Mouse (Mus musculus) kidney, postnatal 4 days (tissue): ENCODE measurements around the gene Mmp11.

Source experiments
- DNase-seq, 2 experiments: peaks; one replicate each; pipeline ENCODE4 v3.0.0; 2021; ENCODE audit warnings: mixed read lengths in 2 of 2

Mmp11 gene

GRCm38 (mm10) chr10:75935680-75936541, at the start of gene Mmp11:
Mmp11 (minus strand) TSS chr10:75936496.
- peak; percentile 84 to 91 for DNase-seq

GRCm38 (mm10) chr10:75979432-75979831, 43.1 kb upstream of the Mmp11 start:
- no peak for DNase-seq

GRCm38 (mm10) chr10:75978835-75979157, 42.5 kb upstream of the Mmp11 start:
- no peak for DNase-seq

- DNase-seq, result no peak
Measured at GRCm38 (mm10) chr10:75978119-75978834, 42.0 kb upstream of the Mmp11 start.

- peak; percentile 11 to 28 for DNase-seq
Measured at GRCm38 (mm10) chr10:75975216-75975615, 38.9 kb upstream of the Mmp11 start.

- DNase-seq, result no peak
Measured at GRCm38 (mm10) chr10:75973846-75974245, 37.5 kb upstream of the Mmp11 start.

- no peak for DNase-seq
Measured at GRCm38 (mm10) chr10:75954381-75954811, 18.1 kb upstream of the Mmp11 start, which contains the start of gene Gm5134. Gm5134 (plus strand) TSS chr10:75954514.

GRCm38 (mm10) chr10:75951424-75952050, 15.2 kb upstream of the Mmp11 start:
- peak; percentile 49 to 64 for DNase-seq

- DNase-seq, result peak; percentile 61 to 77
Measured at GRCm38 (mm10) chr10:75950791-75951210, 14.5 kb upstream of the Mmp11 start.

GRCm38 (mm10) chr10:75949053-75950045, 13.1 kb upstream of the Mmp11 start:
- DNase-seq, result peak in 1 of 2 experiments; percentile 36

GRCm38 (mm10) chr10:75948079-75948478, 11.8 kb upstream of the Mmp11 start:
- no peak for DNase-seq

GRCm38 (mm10) chr10:75945896-75946295, 9.6 kb upstream of the Mmp11 start:
- DNase-seq, result no peak

- no peak for DNase-seq
Measured at GRCm38 (mm10) chr10:75945213-75945612, 8.9 kb upstream of the Mmp11 start.

- peak; percentile 35 to 54 for DNase-seq
Measured at GRCm38 (mm10) chr10:75944066-75944772, 7.9 kb upstream of the Mmp11 start.

- no peak for DNase-seq
Measured at GRCm38 (mm10) chr10:75942736-75943477, 6.6 kb upstream of the Mmp11 start, which contains the start of gene Vpreb3. Vpreb3 (plus strand) TSS chr10:75943057.

- no peak for DNase-seq
Measured at GRCm38 (mm10) chr10:75941042-75941824, 4.9 kb upstream of the Mmp11 start.

GRCm38 (mm10) chr10:75940520-75940919, 4.2 kb upstream of the Mmp11 start, which contains the start of gene Gm867:
Gm867 (minus strand) TSS chr10:75940672.
- DNase-seq, result no peak

GRCm38 (mm10) chr10:75939481-75940234, 3.4 kb upstream of the Mmp11 start:
- DNase-seq, result no peak
